Mouse (Mus musculus): ENCODE data around the gene Slc26a8.
A peak's percentile ranks its signal among the peaks of the same experiment; 100 is the strongest.

Slc26a8 gene

DNA sequence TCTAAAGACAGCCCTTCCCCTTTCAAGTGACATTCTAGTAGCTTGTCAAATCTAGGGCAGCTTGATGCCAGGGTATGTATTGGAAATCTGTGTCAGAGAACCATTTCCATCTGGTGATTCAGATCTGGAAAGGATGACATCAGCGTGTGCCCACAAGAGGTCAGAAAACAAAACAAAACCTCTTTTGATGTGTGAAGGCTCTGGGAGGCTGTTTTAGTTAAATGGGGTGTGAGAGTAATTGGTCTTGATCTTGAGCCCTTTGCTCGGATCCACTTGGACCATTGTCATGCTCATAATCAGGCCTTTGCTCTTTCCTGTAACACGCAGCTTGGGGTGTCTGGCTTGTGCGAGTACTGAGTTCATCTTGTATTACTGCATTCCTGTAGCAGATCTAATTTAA, 8.2 kb upstream of the Slc26a8 start:
- no peak for DNase-seq

- no peak for DNase-seq
Measured at GRCm38 (mm10) chr17:28697290-28698195, 7.5 kb upstream of the Slc26a8 start.

GRCm38 (mm10) chr17:28696641-28697040, 6.6 kb upstream of the Slc26a8 start:
- peak; percentile 74 for DNase-seq

- no peak for DNase-seq
Measured at GRCm38 (mm10) chr17:28694832-28695231, 4.8 kb upstream of the Slc26a8 start.

- DNase-seq = no peak
Measured at GRCm38 (mm10) chr17:28694078-28694477, 4.0 kb upstream of the Slc26a8 start.

DNA sequence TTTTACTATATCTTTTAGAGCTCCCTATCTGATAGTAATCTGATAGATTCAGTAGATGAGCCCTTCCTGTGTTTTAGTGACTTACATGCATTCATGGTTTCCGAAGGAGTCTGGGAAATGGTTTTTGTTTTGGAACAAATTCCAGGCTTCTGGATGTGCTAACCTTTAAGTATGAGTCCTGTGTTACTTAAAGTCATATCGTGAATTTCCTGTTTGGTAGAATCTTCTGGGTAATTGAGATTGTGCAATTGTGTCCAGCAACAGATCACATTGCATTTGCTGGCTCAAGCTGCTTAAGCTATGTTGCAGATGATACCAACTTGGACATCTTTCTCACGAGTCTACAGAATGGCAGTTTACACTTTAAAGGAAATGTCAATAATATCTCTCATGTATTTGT, 3.1 kb upstream of the Slc26a8 start:
- no peak for DNase-seq

DNA sequence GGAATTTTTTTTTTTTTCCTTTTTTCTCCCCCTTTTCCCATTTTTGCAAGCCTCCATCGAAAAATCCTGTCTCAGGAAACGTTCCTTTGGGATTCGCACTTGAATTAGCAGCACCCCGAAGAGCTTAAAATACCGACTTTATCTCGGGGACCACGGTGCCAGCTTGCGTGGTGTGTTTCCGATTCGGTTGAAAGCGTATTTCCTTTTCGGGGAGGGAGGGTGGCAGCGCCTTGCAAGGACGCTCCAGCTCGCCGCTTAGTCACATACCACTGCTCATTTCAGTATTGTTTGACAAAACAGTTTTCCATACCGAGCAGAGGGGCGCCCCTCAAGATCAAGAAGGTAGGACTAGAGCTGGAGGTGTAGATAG, 2.3 kb upstream of the Slc26a8 start:
- DNase-seq = peak; percentile 64

DNA sequence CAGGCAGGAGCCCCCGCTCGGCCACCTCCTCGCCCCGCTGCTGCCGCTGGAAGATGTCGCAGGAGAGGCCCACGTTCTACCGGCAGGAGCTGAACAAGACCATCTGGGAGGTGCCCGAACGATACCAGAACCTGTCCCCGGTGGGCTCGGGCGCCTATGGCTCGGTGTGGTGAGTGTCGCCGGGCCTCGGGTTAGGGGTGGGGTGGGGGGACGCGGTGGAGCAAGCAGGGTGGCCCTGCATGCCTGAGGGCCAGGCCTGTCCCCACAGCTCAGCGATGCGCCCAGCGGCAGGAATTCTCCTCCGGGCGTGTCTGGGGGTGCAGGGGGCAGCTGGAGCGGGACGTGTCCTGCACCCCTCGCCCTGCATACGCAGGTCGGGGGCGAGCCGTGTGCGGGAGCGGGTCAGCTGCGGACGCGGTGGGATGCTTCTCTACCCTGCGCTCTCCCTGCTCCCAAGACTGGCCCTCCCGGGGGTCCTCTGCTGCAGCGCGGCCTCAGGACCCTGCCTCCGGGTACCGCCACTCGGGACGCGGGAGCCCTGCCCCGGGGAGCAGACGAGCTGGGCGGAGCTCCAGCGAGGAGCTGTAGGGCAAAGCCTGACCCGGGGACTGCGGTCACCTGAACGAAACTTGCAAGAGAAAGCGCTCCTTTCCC, 1.8 kb upstream of the Slc26a8 start:
- DNase-seq = peak; percentile 75

- peak; percentile 100 for DNase-seq
Measured at GRCm38 (mm10) chr17:28690776-28691686, 998 bp upstream of the Slc26a8 start, which contains the start of gene Mapk14. Gene Mapk14 (plus strand): TSS chr17:28691329.

DNA sequence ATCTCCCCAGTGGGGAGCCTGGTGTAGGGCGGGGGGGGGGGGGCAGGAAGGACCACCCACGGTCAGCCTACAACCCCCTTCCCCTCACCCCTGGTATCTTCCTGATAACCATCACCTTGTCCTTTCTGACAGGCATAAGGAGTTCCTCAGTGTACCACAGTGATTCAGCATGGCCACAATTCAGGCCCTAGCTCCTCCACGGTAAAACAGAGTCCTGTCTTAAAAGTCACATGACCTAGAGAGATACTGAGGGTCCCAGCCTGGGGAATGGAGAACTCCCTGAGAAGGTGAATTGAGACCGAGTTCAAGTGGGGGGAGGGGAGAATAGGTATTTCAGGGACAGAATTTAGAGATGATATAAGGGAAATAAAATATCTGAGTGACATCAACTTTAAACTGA, 2.7 kb downstream of the Slc26a8 start:
- DNase-seq = no peak

DNA sequence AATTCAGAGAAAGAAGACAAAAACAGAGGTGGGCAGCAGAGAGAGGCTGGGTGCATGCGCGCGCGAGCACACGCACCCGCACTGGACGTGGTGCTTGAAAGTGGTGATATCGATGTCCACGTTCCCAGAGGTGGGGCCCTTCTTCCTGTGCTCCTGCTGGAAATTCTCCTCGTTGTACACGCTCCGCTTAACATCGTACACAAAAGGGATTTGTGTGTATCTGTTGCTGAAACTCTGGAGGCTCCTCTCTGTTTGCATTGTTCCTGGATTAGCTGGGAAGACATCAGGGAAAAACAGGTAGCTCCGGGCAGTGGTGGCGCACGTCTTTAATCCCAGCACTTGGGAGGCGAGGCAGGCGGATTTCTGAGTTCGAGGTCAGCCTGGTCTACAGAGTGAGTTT, 5.4 kb downstream of the Slc26a8 start:
- DNase-seq = no peak

DNA sequence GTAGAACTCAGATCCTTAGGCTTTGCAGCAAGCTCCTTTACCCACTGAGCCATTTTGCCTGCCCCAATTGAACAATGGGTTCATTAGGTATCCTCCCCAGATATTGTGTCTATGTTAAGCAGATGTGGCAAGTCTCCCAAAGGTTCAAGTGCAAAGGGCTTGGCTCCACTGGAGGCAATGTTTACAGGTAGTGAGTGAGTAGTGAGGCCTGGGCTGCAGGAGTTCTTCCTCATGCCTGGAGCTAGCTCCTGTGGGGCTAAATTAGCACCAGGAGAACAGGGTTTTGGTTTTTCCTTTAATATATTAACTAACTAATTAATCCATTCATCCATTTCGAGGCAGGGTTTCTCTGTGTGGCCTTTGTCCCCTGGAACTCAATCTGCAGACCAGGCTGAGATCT, 6.4 kb downstream of the Slc26a8 start:
- peak; percentile 68 for DNase-seq

DNA sequence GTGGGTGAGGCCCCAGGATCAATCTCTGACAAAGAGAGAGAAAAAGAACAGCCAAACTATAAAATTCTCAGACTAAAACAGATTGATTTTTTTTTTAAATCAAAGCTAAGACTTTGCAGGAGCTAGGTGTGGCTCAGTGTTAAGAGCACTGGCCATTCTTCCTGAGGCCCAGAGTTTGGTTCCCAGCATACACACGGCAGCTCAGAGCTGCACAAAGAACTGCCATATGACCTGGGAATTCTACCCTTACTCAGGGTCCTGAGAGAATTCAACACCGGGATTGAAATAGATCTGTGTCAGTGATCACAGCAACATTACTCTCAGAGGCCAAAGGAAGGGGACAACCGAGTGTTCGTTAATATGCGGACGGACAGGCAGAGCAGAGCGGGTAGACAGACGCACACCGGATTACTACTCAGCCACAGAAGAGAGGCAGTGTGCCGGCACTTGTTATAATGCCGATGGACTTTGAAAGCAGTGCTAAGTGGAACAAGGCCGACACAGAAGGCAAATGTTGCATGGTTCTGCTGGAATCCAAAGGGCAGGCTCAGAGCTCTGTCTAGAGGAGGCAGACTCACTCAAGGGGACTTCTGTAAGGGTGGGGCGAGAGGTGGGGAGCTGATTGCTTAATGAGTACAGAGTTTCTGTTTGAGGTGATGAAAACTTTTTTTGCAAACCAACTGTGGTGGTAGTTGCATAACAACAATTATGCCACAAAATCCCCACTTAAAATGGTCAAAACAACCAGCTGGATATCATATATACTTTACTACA, 7.5 kb downstream of the Slc26a8 start:
- DNase-seq = peak; percentile 74

DNA sequence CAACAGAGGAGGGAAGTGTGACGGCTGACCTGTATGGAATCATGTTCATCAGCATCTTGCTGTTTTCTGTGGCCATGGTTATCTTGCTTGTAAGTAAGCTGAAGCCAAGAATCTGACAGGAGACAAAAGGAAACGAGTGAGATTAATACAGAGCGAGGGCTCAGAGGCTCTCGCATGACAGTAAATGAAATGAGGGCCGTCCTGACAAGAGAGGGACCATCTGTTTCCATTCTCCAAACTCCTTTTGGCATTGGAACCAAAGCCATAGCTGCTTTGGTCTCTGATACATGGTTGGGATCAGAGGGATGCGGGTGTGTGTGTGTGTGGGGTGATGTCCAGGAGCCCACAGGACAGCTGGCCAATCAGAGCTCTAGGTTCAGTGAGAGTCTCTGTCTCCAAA, 30.5 kb downstream of the Slc26a8 start:
- peak; percentile 10 for DNase-seq

GRCm38 (mm10) chr17:28657936-28658335, 32.1 kb downstream of the Slc26a8 start:
- peak; percentile 8 for DNase-seq

- no peak for DNase-seq
Measured at GRCm38 (mm10) chr17:28650268-28650667, 39.8 kb downstream of the Slc26a8 start.

GRCm38 (mm10) chr17:28648607-28649370, 41.2 kb downstream of the Slc26a8 start:
- DNase-seq = peak; percentile 39

DNA sequence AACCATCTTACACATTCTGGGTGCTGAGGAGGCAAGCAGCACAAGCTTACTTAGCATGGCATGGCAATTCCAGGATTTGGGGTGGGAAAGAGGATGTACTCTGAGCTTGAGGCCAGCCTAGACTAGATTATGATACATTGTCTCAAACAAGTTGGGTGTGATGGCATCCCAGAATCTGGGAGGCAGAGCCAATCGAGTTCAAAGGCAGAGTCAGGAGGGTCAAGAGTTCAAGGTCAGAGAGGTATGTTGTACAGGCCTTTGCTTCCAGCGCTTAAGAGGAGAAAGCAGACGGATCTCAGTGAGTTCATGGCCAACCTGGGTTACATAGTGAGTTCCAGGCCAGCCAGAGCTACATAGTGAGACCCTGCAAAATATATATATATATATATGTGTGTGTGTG, 43.8 kb downstream of the Slc26a8 start:
- no peak for DNase-seq

DNA sequence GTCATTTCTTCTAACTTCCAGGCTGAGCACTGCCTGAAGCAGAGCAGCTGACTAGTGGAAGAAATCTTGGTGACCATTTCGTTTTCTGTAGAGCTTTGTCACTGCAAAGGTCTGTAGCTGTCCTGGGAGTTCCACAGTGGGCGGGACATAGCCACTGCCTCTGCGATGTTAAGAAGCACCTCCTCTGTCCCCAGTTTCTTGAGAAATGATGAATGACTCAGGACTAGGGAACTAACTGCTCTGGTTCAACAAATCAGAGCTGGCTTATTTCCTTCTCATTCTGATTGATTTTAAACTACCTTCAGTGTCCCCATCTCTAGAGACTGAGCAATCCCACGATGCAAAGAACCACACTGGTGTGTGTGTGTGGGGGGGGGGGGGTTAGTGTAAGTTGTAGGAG, 45.9 kb downstream of the Slc26a8 start:
- DNase-seq = no peak

GRCm38 (mm10) chr17:28643697-28644096, 46.3 kb downstream of the Slc26a8 start:
- no peak for DNase-seq

- DNase-seq = no peak
Measured at GRCm38 (mm10) chr17:28640113-28640512, 49.9 kb downstream of the Slc26a8 start.
